Mouse (Mus musculus): Measurements from ENCODE around the gene Tgds. TPM values are rescaled to one million over a fixed set of nuclear protein-coding genes. Genes with fewer than 3 reads are reported as not detected.
A peak's percentile ranks its signal among the peaks of the same experiment; 100 is the strongest.

Tgds gene
- 28.7 and 31.4 TPM in 2 replicates for polyA plus RNA-seq (2016; fragmentation: Nextera tagmentation; extraction: Ambion mirVana)

DNA sequence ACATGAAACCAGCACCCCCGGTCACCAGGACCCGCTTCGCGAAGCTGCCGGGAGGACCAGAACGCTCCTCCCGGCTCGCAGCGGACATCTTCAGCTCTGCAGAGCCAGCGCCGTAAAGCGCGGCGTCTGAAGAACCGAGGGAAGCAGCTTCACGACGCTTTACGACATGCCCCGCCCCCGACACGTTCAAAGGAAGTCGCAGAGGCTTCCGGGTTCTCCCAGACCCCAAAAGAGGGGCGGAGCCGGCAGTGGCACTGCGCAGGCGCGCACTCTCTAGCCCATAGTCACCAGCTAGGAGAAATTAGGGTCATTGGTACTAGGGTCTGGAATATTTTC is at the start of gene Tgds:
Gene Tgds, minus strand, starts transcription at position 114 of the 336 bp plus-strand sequence.
- WGBS, result under 1% methylated on average over 28 of the region's 28 CpGs
- no peak within 1 kb of the TSS for H3K27ac ChIP-seq

GRCm38 (mm10) chr14:118180711-118181177 is 48.2 kb upstream of the Tgds start:
- H3K27me3 ChIP-seq, result no peaks in the 10 kb centered on the region
- H3K9me3 ChIP-seq (replicated peaks), result no peaks in the 10 kb centered on the region
- peak overlapping the region; percentile 86 for H3K27ac ChIP-seq
- H3K4me2 ChIP-seq (replicated peaks), result peak overlapping the region; percentile 79
- H3K36me3 ChIP-seq, result no peaks in the 10 kb centered on the region
- WGBS, result 2% methylated on average over 10 of the region's 10 CpGs
- peak overlapping the region; percentile 66 for H3K9ac ChIP-seq
- peak overlapping the region; percentile 48 for H3K4me3 ChIP-seq
- H3K4me1 ChIP-seq, result peaks cover 4% of the 10 kb centered on the region; the same call in 1 of the 2 replicates
- ATAC-seq (ENCODE audit: low FRiP score), result peak; percentile 84

More for the DNA sequence above, at the start of gene Tgds:
- H3K4me3 ChIP-seq, result peak within 1 kb of the TSS; percentile 71
- ATAC-seq (ENCODE audit: low FRiP score), result peak; percentile 85
- H3K27me3 ChIP-seq, result peaks cover 4% of the 10 kb centered on the region; the same call in 1 of the 2 replicates
- peaks cover 18% of the 10 kb centered on the region for H3K36me3 ChIP-seq
- H3K9me3 ChIP-seq (replicated peaks), result no peaks in the 10 kb centered on the region
- H3K9ac ChIP-seq, result peak within 1 kb of the TSS; percentile 78
- peaks cover 23% of the 10 kb centered on the region for H3K4me1 ChIP-seq
- peak within 1 kb of the TSS; percentile 86 for H3K4me2 ChIP-seq (replicated peaks)

GRCm38 (mm10) chr14:118180117-118180557 is 47.6 kb upstream of the Tgds start:
- ATAC-seq (ENCODE audit: low FRiP score), result peak; percentile 94
- Histone ChIP-seq H3K4me1 (peaks cover 4% of the 10 kb centered on the region; the same call in 1 of the 2 replicates), H3K4me2 (replicated peaks) (peak overlapping the region; percentile 79), H3K4me3 (peak overlapping the region; percentile 48), H3K9me3 (replicated peaks) (no peaks in the 10 kb centered on the region), H3K27ac (peak overlapping the region; percentile 86), H3K36me3 (no peaks in the 10 kb centered on the region), H3K27me3 (no peaks in the 10 kb centered on the region), H3K9ac (peak overlapping the region; percentile 66)
- 0% methylated on average over 20 of the region's 20 CpGs for WGBS

GRCm38 (mm10) chr14:118179701-118180100 is 47.1 kb upstream of the Tgds start:
- peak overlapping the region; percentile 48 for H3K4me3 ChIP-seq
- ATAC-seq (ENCODE audit: low FRiP score), result peak; percentile 38; the same call in 1 of the 2 replicates
- H3K27me3 ChIP-seq, result no peaks in the 10 kb centered on the region
- H3K4me1 ChIP-seq, result peaks cover 4% of the 10 kb centered on the region; the same call in 1 of the 2 replicates
- H3K36me3 ChIP-seq, result no peaks in the 10 kb centered on the region
- peak overlapping the region; percentile 66 for H3K9ac ChIP-seq
- peak overlapping the region; percentile 86 for H3K27ac ChIP-seq
- H3K9me3 ChIP-seq (replicated peaks), result no peaks in the 10 kb centered on the region
- peak overlapping the region; percentile 79 for H3K4me2 ChIP-seq (replicated peaks)
- WGBS, result 31% methylated on average over 7 of the region's 7 CpGs

DNA sequence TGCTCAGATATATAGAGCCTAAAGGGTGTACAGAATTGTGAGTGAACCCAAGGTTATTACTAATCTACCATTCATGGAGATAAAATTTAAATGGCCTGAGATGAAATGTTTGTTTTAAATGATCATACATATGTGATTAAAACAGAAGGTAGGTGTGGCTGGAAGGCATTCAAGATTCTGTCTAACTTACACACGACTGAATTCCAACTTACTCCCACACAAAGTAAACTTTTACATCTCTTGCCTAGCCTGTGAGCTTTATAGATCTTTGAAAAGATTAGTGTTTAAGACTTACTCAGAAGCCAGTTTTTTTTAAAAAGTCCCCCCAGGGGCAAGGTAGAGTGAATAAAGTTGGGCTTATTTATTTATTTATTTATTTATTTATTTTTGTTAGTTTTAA is 46.7 kb upstream of the Tgds start:
- H3K4me2 ChIP-seq (replicated peaks), result no peak overlapping the region
- no peaks in the 10 kb centered on the region for H3K36me3 ChIP-seq
- 56% methylated on average over 1 of the region's 1 CpGs for WGBS
- no peak overlapping the region for H3K9ac ChIP-seq
- no peak for ATAC-seq (ENCODE audit: low FRiP score)
- H3K27me3 ChIP-seq, result no peaks in the 10 kb centered on the region
- H3K4me3 ChIP-seq, result no peak overlapping the region
- peaks cover 4% of the 10 kb centered on the region; the same call in 1 of the 2 replicates for H3K4me1 ChIP-seq
- H3K27ac ChIP-seq, result no peak overlapping the region
- H3K9me3 ChIP-seq (replicated peaks), result no peaks in the 10 kb centered on the region

DNA sequence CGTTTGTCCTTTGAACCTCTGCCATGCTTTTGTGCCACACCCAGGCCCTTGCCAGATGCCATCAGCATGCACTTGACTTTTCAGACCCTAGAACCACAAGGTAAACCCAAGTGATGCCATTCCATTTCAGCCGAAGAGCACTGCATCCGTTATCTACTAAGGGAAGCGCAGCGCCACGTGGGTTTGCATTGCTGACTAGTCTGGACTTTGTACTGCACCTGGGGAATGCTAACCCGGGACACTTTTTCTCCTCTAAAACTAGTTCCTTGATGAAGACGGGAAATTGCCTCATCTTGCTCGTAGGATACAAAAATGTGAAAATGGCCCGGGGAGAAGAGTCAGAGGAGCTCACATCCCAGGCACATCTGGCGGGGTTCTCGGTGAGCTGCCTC is 43.1 kb upstream of the Tgds start:
- ATAC-seq (ENCODE audit: low FRiP score), result no peak
- WGBS, result 91% methylated on average over 12 of the region's 12 CpGs
- H3K9ac ChIP-seq, result no peak overlapping the region

GRCm38 (mm10) chr14:118175071-118175693 is 42.6 kb upstream of the Tgds start:
- H3K36me3 ChIP-seq, result no peaks in the 10 kb centered on the region
- no peaks in the 10 kb centered on the region for H3K27me3 ChIP-seq
- no peak overlapping the region for H3K4me3 ChIP-seq
- H3K27ac ChIP-seq, result no peak overlapping the region
- WGBS, result 93% methylated on average over 30 of the region's 30 CpGs
- ATAC-seq (ENCODE audit: low FRiP score), result no peak
- no peak overlapping the region for H3K9ac ChIP-seq
- H3K4me2 ChIP-seq (replicated peaks), result no peak overlapping the region
- peaks cover 4% of the 10 kb centered on the region; the same call in 1 of the 2 replicates for H3K4me1 ChIP-seq
- H3K9me3 ChIP-seq (replicated peaks), result no peaks in the 10 kb centered on the region

More for the DNA sequence above, 43.1 kb upstream of the Tgds start:
- H3K27ac ChIP-seq, result no peak overlapping the region
- H3K4me2 ChIP-seq (replicated peaks), result no peak overlapping the region
- H3K4me3 ChIP-seq, result no peak overlapping the region
- H3K9me3 ChIP-seq (replicated peaks), result no peaks in the 10 kb centered on the region
- H3K36me3 ChIP-seq, result no peaks in the 10 kb centered on the region
- H3K27me3 ChIP-seq, result no peaks in the 10 kb centered on the region
- H3K4me1 ChIP-seq, result peaks cover 4% of the 10 kb centered on the region; the same call in 1 of the 2 replicates

GRCm38 (mm10) chr14:118173590-118174203 is 41.1 kb upstream of the Tgds start:
- Histone ChIP-seq H3K27me3 (no peaks in the 10 kb centered on the region), H3K4me1 (no peaks in the 10 kb centered on the region), H3K4me2 (replicated peaks) (no peak overlapping the region), H3K9me3 (replicated peaks) (no peaks in the 10 kb centered on the region), H3K9ac (no peak overlapping the region), H3K27ac (no peak overlapping the region), H3K4me3 (no peak overlapping the region), H3K36me3 (peaks cover 9% of the 10 kb centered on the region; the same call in 1 of the 2 replicates)
- WGBS, result 62% methylated on average over 11 of the region's 11 CpGs
- no peak for ATAC-seq (ENCODE audit: low FRiP score)

DNA sequence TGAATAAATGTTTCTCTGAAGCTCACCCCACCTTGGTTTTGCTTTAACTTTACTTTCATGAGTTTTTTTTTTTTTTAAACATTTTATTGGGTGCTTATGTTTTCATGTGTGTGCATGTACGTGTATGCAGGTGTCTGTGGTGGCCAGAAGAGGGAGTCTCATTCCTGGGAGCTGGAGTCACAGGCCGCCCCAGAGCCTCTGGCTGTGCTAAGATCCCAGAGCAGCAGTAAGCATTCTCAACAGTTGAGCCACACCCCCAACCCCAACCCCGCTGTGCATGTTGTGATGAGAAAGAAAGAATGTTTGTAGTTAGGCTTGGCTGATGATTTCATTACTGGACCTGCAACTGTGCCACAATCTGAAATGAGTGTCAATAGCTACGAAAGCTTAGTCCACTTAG is 36.2 kb upstream of the Tgds start:
- 95% methylated on average over 4 of the region's 4 CpGs for WGBS
- Histone ChIP-seq H3K4me3 (no peak overlapping the region), H3K9ac (no peak overlapping the region), H3K27me3 (no peaks in the 10 kb centered on the region), H3K27ac (no peak overlapping the region), H3K9me3 (replicated peaks) (no peaks in the 10 kb centered on the region), H3K36me3 (peaks cover 12% of the 10 kb centered on the region; the same call in 1 of the 2 replicates), H3K4me1 (no peaks in the 10 kb centered on the region), H3K4me2 (replicated peaks) (no peak overlapping the region)
- ATAC-seq (ENCODE audit: low FRiP score), result no peak

GRCm38 (mm10) chr14:118162640-118163039 is 30.1 kb upstream of the Tgds start:
- no peaks in the 10 kb centered on the region for H3K9me3 ChIP-seq (replicated peaks)
- H3K27ac ChIP-seq, result no peak overlapping the region
- ATAC-seq (ENCODE audit: low FRiP score), result no peak
- no peak overlapping the region for H3K9ac ChIP-seq
- peaks cover 38% of the 10 kb centered on the region for H3K36me3 ChIP-seq
- no peak overlapping the region for H3K4me2 ChIP-seq (replicated peaks)
- no peaks in the 10 kb centered on the region for H3K4me1 ChIP-seq
- WGBS, result 71% methylated on average over 14 of the region's 14 CpGs
- H3K4me3 ChIP-seq, result no peak overlapping the region
- no peaks in the 10 kb centered on the region for H3K27me3 ChIP-seq

DNA sequence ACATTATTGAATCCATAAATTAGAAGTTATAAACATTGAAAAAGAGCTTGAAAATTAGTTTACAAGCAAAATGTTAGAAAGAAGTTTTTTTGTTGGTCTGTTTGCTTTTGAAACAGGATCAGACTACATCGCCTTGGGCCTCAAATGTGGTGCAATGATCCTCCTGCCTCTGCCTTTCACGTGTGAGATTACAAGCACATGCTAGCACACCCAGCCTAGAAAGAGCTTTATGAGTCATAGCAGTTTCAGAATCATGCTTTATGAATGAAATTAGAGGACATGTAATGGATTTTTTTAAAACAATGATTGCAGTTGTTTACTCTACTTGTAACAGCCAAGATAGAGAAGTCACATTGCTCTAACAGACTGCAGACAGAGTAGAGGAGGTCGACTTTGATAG is 29.2 kb upstream of the Tgds start:
- H3K36me3 ChIP-seq, result peaks cover 38% of the 10 kb centered on the region
- 86% methylated on average over 3 of the region's 3 CpGs for WGBS
- ATAC-seq (ENCODE audit: low FRiP score), result no peak

DNA sequence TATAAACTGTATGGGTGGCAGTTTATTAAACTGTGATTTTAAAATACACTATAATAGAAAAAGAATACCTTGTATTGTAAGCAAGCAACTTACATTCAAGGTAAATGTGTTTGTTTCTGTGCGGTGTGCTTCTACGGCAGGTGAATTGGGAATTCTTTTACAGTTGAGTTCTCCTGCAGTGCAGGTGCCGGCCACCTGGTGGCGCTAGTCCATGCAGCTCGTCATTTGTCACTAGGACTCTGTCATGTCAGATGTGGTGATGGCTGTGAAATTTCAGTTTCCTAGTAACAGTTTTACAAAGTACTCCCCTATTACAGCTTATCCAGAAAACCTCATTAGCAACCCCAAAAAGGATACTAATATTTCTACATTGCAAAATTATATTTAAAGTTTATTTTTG is 24.6 kb upstream of the Tgds start:
- peaks cover 40% of the 10 kb centered on the region for H3K36me3 ChIP-seq
- H3K27me3 ChIP-seq, result no peaks in the 10 kb centered on the region
- H3K27ac ChIP-seq, result no peak overlapping the region
- no peak overlapping the region for H3K4me3 ChIP-seq
- no peaks in the 10 kb centered on the region for H3K9me3 ChIP-seq (replicated peaks)
- no peak for ATAC-seq (ENCODE audit: low FRiP score)
- H3K9ac ChIP-seq, result no peak overlapping the region
- H3K4me1 ChIP-seq, result no peaks in the 10 kb centered on the region
- no peak overlapping the region for H3K4me2 ChIP-seq (replicated peaks)
- WGBS, result 30% methylated on average over 5 of the region's 5 CpGs

More for the DNA sequence above, 29.2 kb upstream of the Tgds start:
- Histone ChIP-seq H3K9ac (no peak overlapping the region), H3K27ac (no peak overlapping the region), H3K4me1 (no peaks in the 10 kb centered on the region), H3K27me3 (no peaks in the 10 kb centered on the region), H3K4me2 (replicated peaks) (no peak overlapping the region), H3K4me3 (no peak overlapping the region), H3K9me3 (replicated peaks) (no peaks in the 10 kb centered on the region)

All from hindbrain, embryonic 12.5 days (tissue).